ENCODE assay signal across 7 mouse cellular contexts in the genomic region with DNA sequence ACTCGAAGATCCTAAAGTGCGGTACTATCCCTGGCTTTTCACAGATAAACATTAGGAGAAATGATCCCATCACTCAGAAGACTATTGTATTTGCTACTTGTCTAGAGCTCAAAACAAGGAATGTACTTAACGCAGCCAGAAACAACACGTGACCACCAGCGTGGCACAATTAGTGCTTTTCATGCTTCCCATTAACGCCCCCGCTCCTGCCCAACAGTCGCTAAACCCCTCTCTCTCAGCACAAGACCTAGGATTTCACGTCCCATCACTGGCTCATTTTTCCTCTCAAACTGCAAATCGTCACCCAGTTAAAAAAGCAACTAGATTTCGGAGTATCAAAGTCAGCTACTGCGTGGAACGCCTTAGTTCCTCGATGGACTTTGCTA. TPM values are rescaled to one million over a fixed set of nuclear protein-coding genes. Genes with fewer than 3 reads are reported as not detected.
A peak's percentile ranks its signal among the peaks of the same experiment; 100 is the strongest.
DNase-seq lines count a peak whose midpoint lies in the region; ATAC-seq and TF ChIP-seq lines count a peak whose summit lies in the region.

No protein-coding gene starts in this region.

- intact Hi-C loops in left cerebral cortex, postnatal 10 days (cut with DNase I), result no loop called here

- H3K4me3 ChIP-seq in G1E (ENCODE audit: low read depth, low read length), result peak overlapping the region; percentile 86
- peak overlapping the region; percentile 61 for H3K4me3 ChIP-seq in bone marrow macrophage, adult 2 months (ENCODE audit: insufficient read depth, low read length)
- H3K4me3 ChIP-seq in intestine, embryonic 14.5 days (ENCODE audit: low read depth, low read length), result peak overlapping the region; percentile 63

- TF ChIP-seq POLR2A in bone marrow macrophage, adult 2 months (IDR thresholded peaks at IDR 0.05; ENCODE audit: borderline replicate concordance, low read depth, low read length), result no peak

- H3K4me1 ChIP-seq in G1E (ENCODE audit: insufficient read depth, low read depth, low read length), result peaks cover 49% of the 10 kb centered on the region
- H3K4me1 ChIP-seq in bone marrow macrophage, adult 2 months (ENCODE audit: control insufficient read depth, insufficient read depth, low read length), result peaks cover 31% of the 10 kb centered on the region
- peaks cover 17% of the 10 kb centered on the region for H3K4me1 ChIP-seq in intestine, embryonic 14.5 days (replicated peaks; ENCODE audit: control insufficient read depth, insufficient read depth, low read length)

- peak overlapping the region; percentile 77 for H3K9ac ChIP-seq in intestine, embryonic 14.5 days (ENCODE audit: low read length)

- H3K36me3 ChIP-seq in G1E (replicated peaks), result peaks cover 25% of the 10 kb centered on the region
- H3K36me3 ChIP-seq in intestine, embryonic 14.5 days (ENCODE audit: control insufficient read depth, insufficient read depth, low read length), result no peaks in the 10 kb centered on the region

- peak overlapping the region; percentile 62 for H3K27ac ChIP-seq in bone marrow macrophage, adult 2 months (ENCODE audit: insufficient read depth, low read depth, low read length)
- H3K27ac ChIP-seq in intestine, embryonic 14.5 days (ENCODE audit: low read depth), result peak overlapping the region; percentile 69

- H3K27me3 ChIP-seq in G1E (ENCODE audit: insufficient read depth, low read length), result no peaks in the 10 kb centered on the region
- no peaks in the 10 kb centered on the region for H3K27me3 ChIP-seq in intestine, embryonic 14.5 days (replicated peaks; ENCODE audit: control insufficient read depth, insufficient read depth, low read length)

- 12% methylated on average over 14 of the region's 14 CpGs for WGBS in intestine, embryonic 14.5 days

- TF ChIP-seq CTCF in G1E (IDR thresholded peaks at IDR 0.05; ENCODE audit: low read depth, low read length), result no peak
- no peak for TF ChIP-seq CTCF in bone marrow macrophage, adult 2 months (IDR thresholded peaks at IDR 0.05; ENCODE audit: low read depth, low read length)

- no peak for DNase-seq in G1E (ENCODE audit: low spot score)
- DNase-seq in forelimb bud, embryonic 11.5 days (ENCODE audit: low read depth, low spot score), result peak; percentile 17
- DNase-seq in intestine, embryonic 14.5 days (ENCODE audit: low spot score), result no peak
- DNase-seq in left cerebral cortex, postnatal 10 days (ENCODE audit: extremely low spot score in 1 of 2, low spot score in 2 of 2), result peak; percentile 25 to 51
- no peak for DNase-seq in gastrocnemius, adult 8-10 months (ENCODE audit: low spot score in 2 of 2)

- peak overlapping the region; percentile 79 for H3K4me2 ChIP-seq in intestine, embryonic 14.5 days (ENCODE audit: low read length)

- no peaks in the 10 kb centered on the region for H3K9me3 ChIP-seq in G1E (replicated peaks)
- no peaks in the 10 kb centered on the region for H3K9me3 ChIP-seq in intestine, embryonic 14.5 days (ENCODE audit: control insufficient read depth, low read length)

- no peak; the same call in 1 of the 2 replicates for ATAC-seq in G1E (ENCODE audit: extremely low read depth, insufficient number of reproducible peaks, low FRiP score, poor library complexity, severe bottlenecking)
- ATAC-seq in intestine, embryonic 14.5 days (replicated peaks; ENCODE audit: low FRiP score, low TSS enrichment, low read depth), result no peak
- peak; percentile 22; the same call in 1 of the 2 replicates for ATAC-seq in megakaryocyte, adult 5-6 weeks (ENCODE audit: poor library complexity, severe bottlenecking)

RNA-seq across cellular contexts. Expression of gene Med21, which starts 8.7 kb away (rescaled TPM):
- 65.7 and 70.0 TPM in 2 replicates for total RNA-seq in G1E (2014; fragmentation: Nextera tagmentation)
- total RNA-seq in G1E (2017), result 99.1 and 123 TPM in 2 replicates
- polyA plus RNA-seq in G1E (2012), result 4.7 and 5.7 TPM in 2 replicates
- polyA plus RNA-seq in bone marrow macrophage, adult 2 months (2012; ENCODE audit: insufficient read depth, insufficient read length, missing spikeins), result 39.7 and 54.2 TPM in 2 replicates
- 119 and 124 TPM in 2 replicates for polyA plus RNA-seq in intestine, embryonic 14.5 days (2014; fragmentation: Nextera tagmentation; extraction: Ambion mirVana)
- 10 to 100 TPM; 39.2 to 44.9 TPM for total RNA-seq in left cerebral cortex, postnatal 10 days (2021)
- total RNA-seq in megakaryocyte, adult 5-6 weeks (2015), result 96.7 and 109 TPM in 2 replicates
- total RNA-seq in megakaryocyte, adult 5-6 weeks (2017), result 76.2 and 82.8 TPM in 2 replicates
- 10 to 100 TPM; 33.9 to 40.1 (median 35.6) TPM for total RNA-seq in gastrocnemius, adult 8-10 months (2022)

RNA-seq across cellular contexts. Expression of gene Tm7sf3, which starts 9.0 kb away (rescaled TPM):
- total RNA-seq in G1E (2014; fragmentation: Nextera tagmentation), result 27.8 and 31.4 TPM in 2 replicates
- total RNA-seq in G1E (2017), result 25.0 and 26.6 TPM in 2 replicates
- polyA plus RNA-seq in G1E (2012), result 17.5 and 24.7 TPM in 2 replicates
- polyA plus RNA-seq in bone marrow macrophage, adult 2 months (2012; ENCODE audit: insufficient read depth, insufficient read length, missing spikeins), result 16.3 and 17.0 TPM in 2 replicates
- polyA plus RNA-seq in intestine, embryonic 14.5 days (2014; fragmentation: Nextera tagmentation; extraction: Ambion mirVana), result 28.5 and 29.0 TPM in 2 replicates
- 10 to 100 TPM; 31.7 to 33.6 TPM for total RNA-seq in left cerebral cortex, postnatal 10 days (2021)
- 27.8 and 31.6 TPM in 2 replicates for total RNA-seq in megakaryocyte, adult 5-6 weeks (2015)
- total RNA-seq in megakaryocyte, adult 5-6 weeks (2017), result 40.3 and 40.4 TPM in 2 replicates
- total RNA-seq in gastrocnemius, adult 8-10 months (2022), result 1 to 10 TPM; 5.0 to 6.3 (median 5.6) TPM

RNA-seq across cellular contexts. Expression of gene Ints13, which starts 56.0 kb away (rescaled TPM):
- total RNA-seq in G1E (2014; fragmentation: Nextera tagmentation) (69.5 and 117 TPM in 2 replicates), G1E (2017) (122 and 137 TPM in 2 replicates)
- 16.4 and 24.4 TPM in 2 replicates for polyA plus RNA-seq in G1E (2012)
- polyA plus RNA-seq in bone marrow macrophage, adult 2 months (2012; ENCODE audit: insufficient read depth, insufficient read length, missing spikeins), result 35.1 and 36.9 TPM in 2 replicates
- 55.5 and 56.3 TPM in 2 replicates for polyA plus RNA-seq in intestine, embryonic 14.5 days (2014; fragmentation: Nextera tagmentation; extraction: Ambion mirVana)
- total RNA-seq in left cerebral cortex, postnatal 10 days (2021), result 10 to 100 TPM; 29.4 to 34.4 TPM
- 59.9 and 80.9 TPM in 2 replicates for total RNA-seq in megakaryocyte, adult 5-6 weeks (2015)
- 87.4 and 91.5 TPM in 2 replicates for total RNA-seq in megakaryocyte, adult 5-6 weeks (2017)
- 10 to 100 TPM in 3 of 4 experiments, 1 to 10 TPM in 1; 8.8 to 12.1 (median 11.4) TPM for total RNA-seq in gastrocnemius, adult 8-10 months (2022)

RNA-seq across cellular contexts. Expression of gene Fgfr1op2, which starts 56.6 kb away (rescaled TPM):
- total RNA-seq in G1E (2014; fragmentation: Nextera tagmentation) (175 and 189 TPM in 2 replicates), G1E (2017) (113 and 130 TPM in 2 replicates)
- 70.6 and 75.0 TPM in 2 replicates for polyA plus RNA-seq in G1E (2012)
- 135 and 136 TPM in 2 replicates for polyA plus RNA-seq in bone marrow macrophage, adult 2 months (2012; ENCODE audit: insufficient read depth, insufficient read length, missing spikeins)
- 87.7 and 94.1 TPM in 2 replicates for polyA plus RNA-seq in intestine, embryonic 14.5 days (2014; fragmentation: Nextera tagmentation; extraction: Ambion mirVana)
- 10 to 100 TPM; 47.2 to 50.3 TPM for total RNA-seq in left cerebral cortex, postnatal 10 days (2021)
- 166 and 167 TPM in 2 replicates for total RNA-seq in megakaryocyte, adult 5-6 weeks (2015)
- 149 and 186 TPM in 2 replicates for total RNA-seq in megakaryocyte, adult 5-6 weeks (2017)
- total RNA-seq in gastrocnemius, adult 8-10 months (2022), result 10 to 100 TPM; 51.1 to 60.5 (median 55.3) TPM

Comparison
In these comparisons a context has a peak if more than half of its experiments do, and no peak if none do; other contexts are left out.
1. DNase-seq: peak in forelimb bud, embryonic 11.5 days (single experiment) and left cerebral cortex, postnatal 10 days (2 of 2); none in G1E (single experiment), intestine, embryonic 14.5 days (single experiment) and gastrocnemius, adult 8-10 months (0 of 2).
2. Peak in every context shown above with its lines, with median percentiles within 50 percentile points of each other: H3K4me3 ChIP-seq.